In the genomic region with DNA sequence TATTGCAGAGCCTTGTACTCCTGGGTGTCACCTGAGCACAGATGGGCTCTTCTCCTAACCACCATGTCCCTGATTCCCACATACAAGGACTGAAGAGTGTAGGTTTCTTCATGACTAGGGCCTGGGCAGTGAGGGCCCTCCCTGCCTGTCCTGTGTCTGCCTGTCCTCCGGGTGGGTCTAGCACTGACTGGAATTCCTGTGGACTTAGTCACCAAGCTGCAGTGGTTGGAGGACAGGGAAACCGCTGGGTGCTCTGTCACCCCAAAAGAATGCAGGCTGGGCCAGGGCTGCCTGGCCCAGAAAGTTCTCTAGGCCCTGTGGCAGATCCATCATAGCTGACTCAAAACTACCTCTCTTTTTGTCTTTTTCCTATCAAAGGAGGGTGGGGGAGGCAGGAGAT, we compare ENCODE assay signal across 8 mouse cellular contexts.
A peak's percentile ranks its signal among the peaks of the same experiment; 100 is the strongest.
DNase-seq lines count a peak whose midpoint lies in the region; ATAC-seq and TF ChIP-seq lines count a peak whose summit lies in the region.

No protein-coding gene starts in this region.

- peaks cover 70% of the 10 kb centered on the region for H3K4me1 ChIP-seq in heart, postnatal 0 days (ENCODE audit: control insufficient read depth, insufficient read depth)
- H3K4me1 ChIP-seq in lung, embryonic 14.5 days (ENCODE audit: insufficient read depth): peaks cover 20% of the 10 kb centered on the region

- DNase-seq in 3T3-L1 (ENCODE audit: low read depth, low spot score): peak; percentile 98
- DNase-seq in adrenal gland, postnatal 25 days: peak; percentile 72
- peak; percentile 67 for DNase-seq in heart, postnatal 0 days (ENCODE audit: low spot score)
- peak; percentile 51 for DNase-seq in lung, embryonic 14.5 days
- no peak for DNase-seq in left cerebral cortex, postnatal 10 days (ENCODE audit: extremely low spot score in 1 of 2, low spot score in 2 of 2)
- DNase-seq in embryo, embryonic 10 days (ENCODE audit: low spot score): no peak

- TF ChIP-seq CTCF in heart, postnatal 0 days (IDR thresholded peaks at IDR 0.05; ENCODE audit: low read depth): no peak
- TF ChIP-seq CTCF in lung, embryonic 14.5 days (IDR thresholded peaks at IDR 0.05; ENCODE audit: low read depth): no peak

- peaks cover 5% of the 10 kb centered on the region; the same call in 1 of the 2 replicates for H3K36me3 ChIP-seq in heart, postnatal 0 days (replicated peaks; ENCODE audit: control insufficient read depth, insufficient read depth, low read length)
- H3K36me3 ChIP-seq in lung, embryonic 14.5 days (ENCODE audit: insufficient read depth): peaks cover 10% of the 10 kb centered on the region; the same call in 1 of the 2 replicates

- peak; percentile 95 for ATAC-seq in heart, postnatal 0 days (ENCODE audit: insufficient read depth, low read depth)
- peak; percentile 83 for ATAC-seq in lung, embryonic 14.5 days (ENCODE audit: insufficient read depth)
- ATAC-seq in inflammation-experienced regulatory T-cells, adult 6 months: no peak
- ATAC-seq in megakaryocyte progenitor cell, adult 5-6 weeks (replicated peaks; ENCODE audit: poor library complexity): no peak

- H3K9ac ChIP-seq in heart, postnatal 0 days (replicated peaks; ENCODE audit: low read depth, low read length): 0 out of 2 replicates have a peak overlapping the region, but pooled peaks have one; percentile 18
- H3K9ac ChIP-seq in lung, embryonic 14.5 days: no peak overlapping the region

- H3K27me3 ChIP-seq in heart, postnatal 0 days (ENCODE audit: control insufficient read depth, insufficient read depth, low read length): no peaks in the 10 kb centered on the region
- H3K27me3 ChIP-seq in lung, embryonic 14.5 days (ENCODE audit: insufficient read depth, low read length): no peaks in the 10 kb centered on the region

- no peak overlapping the region for H3K4me2 ChIP-seq in heart, postnatal 0 days (ENCODE audit: low read depth, low read length)
- no peak overlapping the region for H3K4me2 ChIP-seq in lung, embryonic 14.5 days

- peak overlapping the region; percentile 79 for H3K27ac ChIP-seq in heart, postnatal 0 days (ENCODE audit: low read depth)
- peak overlapping the region; percentile 8; the same call in 1 of the 2 replicates for H3K27ac ChIP-seq in lung, embryonic 14.5 days (ENCODE audit: low read depth)

- intact Hi-C loops in left cerebral cortex, postnatal 10 days (cut with DNase I): no loop called here

- WGBS in heart, postnatal 0 days: 2% methylated on average over 2 of the region's 2 CpGs
- WGBS in lung, embryonic 14.5 days: 25% methylated on average over 2 of the region's 2 CpGs

- H3K9me3 ChIP-seq in heart, postnatal 0 days (replicated peaks; ENCODE audit: control insufficient read depth, low read length): no peaks in the 10 kb centered on the region
- H3K9me3 ChIP-seq in lung, embryonic 14.5 days (ENCODE audit: low read depth, low read length): no peaks in the 10 kb centered on the region

- no peak overlapping the region for H3K4me3 ChIP-seq in heart, postnatal 0 days (ENCODE audit: low read depth, low read length)
- no peak overlapping the region for H3K4me3 ChIP-seq in lung, embryonic 14.5 days (ENCODE audit: low read depth, low read length)

- TF ChIP-seq EP300 in heart, postnatal 0 days (IDR thresholded peaks at IDR 0.05; ENCODE audit: low read depth): no peak

Comparison
In these comparisons a context has a peak if more than half of its experiments do, and no peak if none do; other contexts are left out.
1. DNase-seq: peak in 3T3-L1 (single experiment), adrenal gland, postnatal 25 days (single experiment), heart, postnatal 0 days (single experiment) and lung, embryonic 14.5 days (single experiment); none in left cerebral cortex, postnatal 10 days (0 of 2) and embryo, embryonic 10 days (single experiment).
2. ATAC-seq: peak in heart, postnatal 0 days (single experiment) and lung, embryonic 14.5 days (single experiment); none in inflammation-experienced regulatory T-cells, adult 6 months (single experiment) and megakaryocyte progenitor cell, adult 5-6 weeks (single experiment).